Mouse (Mus musculus): Measurements from ENCODE around the gene Uts2.
"Not testable (repeated sequence)": the region's sequence is repeated elsewhere in the genome, so short reads cannot be mapped to it uniquely, and the experiment has no call there.

The Uts2 gene

DNA sequence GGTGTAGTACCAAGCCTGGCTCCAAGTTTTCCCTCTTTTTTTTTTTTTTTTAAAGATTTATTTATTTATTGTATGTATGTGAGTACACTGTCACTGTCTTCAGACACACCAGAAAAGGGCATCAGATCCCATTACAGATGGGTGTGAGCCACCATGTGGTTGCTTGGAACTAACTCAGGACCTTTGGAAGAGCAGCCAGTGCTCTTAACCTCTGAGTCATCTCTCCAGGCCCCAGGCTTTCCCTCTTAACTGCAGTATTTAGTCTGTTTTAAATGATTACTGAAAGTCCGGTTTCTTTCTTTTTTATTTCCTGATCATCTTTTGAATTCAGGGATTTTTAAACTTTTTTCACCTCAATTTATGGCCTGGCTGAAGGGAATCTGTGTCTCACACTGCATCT lies 20.5 kb downstream of the Uts2 start:
- DNase-seq = not testable (repeated sequence)

DNA sequence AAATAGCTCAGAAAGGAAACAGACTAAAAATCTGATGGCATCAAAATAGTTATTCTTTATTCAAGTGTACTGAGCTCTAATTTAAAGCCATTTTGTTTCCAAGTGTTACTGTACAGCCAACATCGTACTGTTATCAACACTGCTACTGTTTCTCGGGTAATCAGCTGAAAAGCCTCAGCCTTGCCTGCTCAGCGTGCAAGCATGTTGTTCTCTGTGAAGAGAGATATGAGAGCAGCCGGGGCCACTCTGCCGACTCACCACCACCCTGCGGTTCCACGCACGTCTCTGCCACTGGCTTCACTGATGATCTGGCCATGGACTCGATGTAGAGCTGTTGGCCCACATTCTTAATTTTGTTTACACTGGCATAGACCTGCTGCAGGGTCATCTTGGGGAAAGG lies 27.3 kb downstream of the Uts2 start:
- DNase-seq = no peak

DNA sequence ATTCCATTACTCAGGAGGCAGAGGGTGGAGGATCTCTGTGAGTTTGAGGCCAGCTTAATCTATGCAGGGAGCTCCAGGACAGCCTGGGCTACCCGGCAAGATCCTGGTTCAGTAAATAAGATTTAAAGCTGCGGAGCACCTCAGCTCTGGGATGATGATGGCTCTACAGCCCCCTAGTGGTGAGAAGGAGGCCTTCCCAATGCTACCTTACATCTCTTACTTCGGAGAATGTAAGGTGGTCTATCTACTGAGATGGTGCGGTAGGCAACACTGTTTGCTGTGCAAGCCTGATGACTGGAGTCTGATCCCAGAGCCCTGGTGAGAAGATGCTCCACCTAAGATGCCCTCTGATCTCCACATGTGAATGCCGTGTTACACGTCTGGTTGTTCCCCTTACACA lies 30.1 kb downstream of the Uts2 start:
- no peak for DNase-seq

DNA sequence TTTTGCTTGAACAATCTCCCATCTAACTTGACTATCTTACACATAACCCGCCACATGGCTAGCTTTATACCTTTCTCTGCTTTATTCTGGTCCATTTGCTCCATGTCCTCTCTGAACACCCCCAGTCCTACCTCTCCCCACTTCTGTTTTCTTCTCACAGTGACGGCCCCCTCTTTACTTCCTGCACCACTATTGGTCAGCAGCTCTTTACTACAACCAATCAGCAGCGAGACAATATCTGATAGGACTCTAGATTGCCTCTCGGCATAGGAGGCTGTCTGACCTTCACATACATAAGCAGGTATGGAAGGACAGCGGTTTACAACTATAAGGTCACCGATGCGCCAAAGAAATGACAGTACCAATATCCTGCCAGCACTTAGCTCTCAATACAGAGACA lies 39.6 kb downstream of the Uts2 start:
- DNase-seq = no peak

DNA sequence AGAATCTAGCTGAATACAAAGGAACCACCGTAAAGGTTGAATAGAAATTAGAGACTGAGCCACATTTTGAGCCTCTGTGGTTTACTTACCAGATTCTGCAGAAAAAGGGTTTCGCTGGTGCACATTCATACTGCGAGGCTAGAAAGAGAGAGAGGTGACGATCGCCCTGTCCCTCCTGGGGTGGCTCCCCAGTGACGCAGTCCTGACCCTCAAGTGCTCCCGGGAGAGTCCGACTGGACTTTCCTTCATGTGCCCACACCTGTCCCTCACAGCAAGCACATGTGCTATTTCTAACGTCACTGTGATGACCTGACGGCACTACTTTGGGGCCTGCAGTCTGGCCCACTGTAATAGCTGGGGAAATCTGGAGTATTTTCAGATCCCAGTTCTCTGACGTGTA lies 40.9 kb downstream of the Uts2 start:
- DNase-seq = no peak

DNA sequence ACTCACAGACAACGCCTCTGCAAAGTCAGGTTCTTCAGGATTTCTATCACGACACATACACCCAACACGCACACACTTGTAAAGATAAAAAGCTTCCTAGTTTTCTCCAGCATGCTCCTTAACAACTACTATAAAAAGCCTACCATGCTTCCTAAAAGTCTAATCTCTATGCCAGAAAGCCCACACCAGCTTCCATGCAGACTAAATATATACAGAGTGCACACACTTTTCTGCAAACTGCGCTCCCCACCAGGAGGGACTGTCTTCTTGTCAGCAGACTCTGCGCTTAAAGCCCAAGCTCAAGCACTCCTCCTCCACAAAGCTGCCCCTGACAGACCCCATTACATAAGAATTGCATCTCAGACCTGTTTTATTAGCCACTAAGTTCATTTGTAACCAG lies 44.6 kb downstream of the Uts2 start:
- DNase-seq = no peak

DNA sequence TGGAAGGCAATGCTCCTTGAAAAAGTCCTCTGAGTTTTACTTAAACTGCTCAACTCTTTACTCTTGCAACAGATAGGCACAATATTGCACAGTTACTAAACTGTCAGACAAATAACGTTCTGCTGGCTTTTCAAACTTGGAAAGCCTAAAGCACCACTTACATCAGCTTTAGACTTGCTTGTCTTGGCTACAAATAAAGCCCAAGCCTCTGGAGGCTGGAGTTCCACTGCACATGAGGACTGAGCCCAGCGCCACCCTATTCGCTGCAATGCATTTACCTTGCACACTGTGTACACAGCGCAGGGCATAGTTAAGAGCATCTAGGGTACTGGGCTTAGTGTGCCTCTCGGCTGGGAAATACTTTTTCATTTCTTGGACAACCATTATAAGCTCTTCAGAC lies 46.4 kb downstream of the Uts2 start:
- DNase-seq = peak; percentile 45

DNA sequence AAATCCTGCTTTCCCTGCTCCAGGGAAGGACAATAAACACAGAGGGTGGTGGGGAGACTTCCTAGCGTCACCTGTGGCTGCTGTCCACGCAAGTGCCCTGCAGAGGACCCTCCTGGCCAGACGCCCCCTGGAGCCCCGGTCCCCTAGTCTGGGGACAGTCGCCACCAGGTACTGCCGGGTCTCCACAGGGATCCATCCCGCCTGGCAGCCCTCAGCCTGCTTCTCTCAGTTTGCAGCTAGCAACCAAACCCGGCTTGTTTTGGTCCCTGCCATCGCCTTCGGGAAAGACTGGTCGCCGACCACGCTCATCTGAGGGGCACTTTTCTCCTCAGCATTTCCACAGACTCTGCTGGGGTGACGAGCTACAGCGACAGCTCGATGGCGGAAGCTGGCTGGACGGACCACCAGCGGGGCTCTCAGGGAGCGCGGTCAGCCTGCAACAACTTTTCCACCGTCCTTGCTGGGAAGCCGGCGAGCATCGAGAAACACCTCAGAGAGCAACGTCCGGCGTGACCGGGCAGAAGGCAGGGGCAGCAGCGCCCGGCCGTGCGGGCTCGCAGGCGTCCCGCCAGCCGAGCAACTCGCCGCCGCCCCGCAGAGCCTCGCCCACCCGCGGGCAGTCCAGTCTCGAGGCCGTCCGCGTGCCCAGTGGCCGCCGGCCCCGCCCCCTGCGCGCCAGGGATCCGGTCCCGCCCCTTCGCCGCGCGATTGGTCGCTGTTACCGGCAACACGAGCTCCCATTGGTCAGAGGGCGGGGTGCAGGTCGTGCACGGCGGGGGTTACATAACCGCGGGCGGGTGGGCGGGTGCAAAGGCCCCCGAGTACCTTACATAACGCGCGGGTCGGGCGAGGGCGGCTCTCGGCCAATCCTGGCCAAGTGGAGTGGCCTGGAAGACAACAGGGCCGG lies 47.4 kb downstream of the Uts2 start, which contains the start of gene Per3:
Per3 (minus strand) TSS at position 629 of the 907 bp plus-strand sequence.
- DNase-seq = peak; percentile 98

DNA sequence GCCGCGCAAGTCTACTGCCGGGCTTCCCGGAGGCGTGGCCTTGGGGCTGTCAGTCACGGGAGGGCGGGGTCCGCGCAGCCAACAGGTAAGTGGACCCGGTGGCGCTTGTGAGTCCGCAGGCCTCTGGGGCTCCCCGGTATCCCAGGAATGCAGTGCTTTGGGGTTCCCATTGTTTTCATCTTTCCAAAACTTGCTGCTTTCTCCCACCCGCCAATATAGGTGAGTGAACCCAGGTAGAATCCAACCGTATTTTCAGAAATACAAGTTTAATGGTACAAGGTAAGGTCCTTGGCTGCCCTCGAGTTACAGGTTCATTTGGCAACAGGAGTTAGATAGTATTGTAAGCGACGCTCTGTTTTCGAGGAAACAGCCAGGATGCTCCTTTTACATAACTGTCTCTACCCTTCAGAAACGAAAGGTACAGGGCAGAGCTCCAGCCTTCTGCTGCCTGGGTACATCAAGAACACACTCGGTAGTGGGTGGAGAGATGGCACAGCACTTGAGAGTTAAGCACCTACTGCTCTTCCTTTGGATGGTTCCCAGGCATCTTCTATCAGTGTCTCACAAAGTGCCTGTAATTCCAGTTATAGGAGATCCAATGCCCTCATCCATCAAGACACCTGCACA lies 48.2 kb downstream of the Uts2 start:
- DNase-seq = no peak

DNA sequence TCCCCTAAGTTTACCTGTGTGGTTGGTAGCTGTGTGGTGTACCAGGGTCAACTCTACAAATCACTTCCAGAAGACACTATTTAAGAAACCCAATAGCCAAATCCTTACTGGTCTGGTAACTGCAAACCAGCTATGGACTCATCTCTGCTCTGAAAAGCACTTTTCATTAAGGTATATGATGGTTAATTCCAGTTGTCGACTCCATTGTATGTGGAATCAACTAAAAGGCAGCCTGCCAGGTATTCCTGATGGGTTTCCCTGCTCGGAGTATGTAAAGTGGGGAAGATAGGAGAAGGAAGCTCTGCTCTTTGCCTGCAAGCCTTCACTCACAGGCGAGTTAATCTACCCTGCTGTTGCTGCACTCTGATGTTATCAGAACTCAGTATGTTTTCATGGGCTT lies 49.6 kb downstream of the Uts2 start:
- DNase-seq = no peak

DNA sequence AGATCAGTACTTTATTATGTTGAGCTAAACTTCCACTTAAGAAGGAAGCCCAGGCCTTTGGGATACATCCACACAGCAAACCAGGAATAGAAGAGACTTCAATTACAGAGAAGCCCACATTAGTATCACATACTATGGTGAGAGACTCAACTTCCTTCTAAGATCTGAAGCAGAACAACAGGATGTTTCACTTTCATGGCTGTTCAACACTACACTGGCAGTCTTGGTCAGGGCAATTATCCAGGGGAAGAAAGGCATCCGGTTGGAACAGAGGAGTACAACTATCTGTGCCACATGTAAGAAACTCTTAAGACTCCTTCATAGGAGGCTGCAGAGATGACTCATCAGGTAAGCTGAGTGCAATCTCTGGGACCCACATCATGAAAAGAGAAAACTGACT lies 54.3 kb downstream of the Uts2 start:
- no peak for DNase-seq
